Mouse (Mus musculus): ENCODE data around the gene Pappa.

Gene Pappa

DNA sequence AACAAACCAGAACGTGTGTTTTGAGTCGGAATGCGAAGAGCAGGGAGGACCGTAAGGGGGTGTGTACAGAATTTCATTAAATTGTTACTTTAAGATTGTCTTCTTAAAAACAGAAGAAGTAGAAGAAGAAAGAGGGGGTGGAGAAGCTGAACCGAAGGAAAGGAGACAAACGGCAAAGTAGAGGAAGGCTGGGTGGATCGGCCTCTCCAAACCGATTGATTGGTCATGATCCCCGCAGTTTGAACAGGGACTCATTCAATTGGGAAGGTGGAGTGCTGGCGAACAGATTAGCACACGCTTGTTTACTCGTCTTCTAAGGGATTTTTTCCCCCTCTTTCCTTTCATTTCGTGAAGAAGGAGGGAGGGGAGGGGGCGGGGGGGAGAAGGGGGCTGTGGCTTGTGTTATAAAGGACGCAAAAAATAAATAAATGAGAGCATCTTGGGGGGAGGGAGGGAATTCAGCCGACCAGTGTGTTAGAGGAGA lies at the start of gene Pappa:
Pappa (plus strand) TSS at position 434 of the 484 bp plus-strand sequence.
- no peak for DNase-seq

DNA sequence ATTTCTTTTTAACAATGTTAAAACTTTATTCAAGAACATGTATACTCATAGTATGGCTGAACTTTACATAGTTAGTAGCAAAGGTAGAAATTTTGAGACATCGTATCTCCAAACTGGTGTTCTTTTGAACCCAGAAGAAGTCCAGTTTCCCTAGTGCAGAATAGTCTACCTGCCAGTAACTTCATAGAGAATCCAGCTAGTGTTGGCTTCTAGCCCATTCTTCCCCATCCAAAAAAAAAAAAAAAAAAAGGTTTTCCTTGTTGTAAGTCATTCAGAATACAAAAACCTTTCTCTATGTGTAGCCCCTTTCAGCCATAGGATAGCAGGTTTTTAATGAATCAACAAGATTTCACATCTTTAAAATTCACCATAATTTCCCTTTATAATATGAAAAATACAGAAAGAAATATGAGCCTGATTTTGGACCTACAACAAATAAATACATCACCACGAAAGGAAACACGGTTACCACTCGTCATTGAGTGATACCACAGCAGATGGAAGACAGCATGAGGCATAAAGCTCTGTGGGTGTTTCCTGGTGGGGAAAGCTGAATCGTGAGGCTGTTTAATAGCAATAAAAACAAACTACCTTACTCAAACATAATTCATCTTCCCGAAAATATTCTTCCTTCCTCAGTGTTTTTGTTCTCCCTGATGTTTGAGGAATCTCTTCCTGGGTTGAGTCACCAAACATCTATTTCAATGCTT lies 45.9 kb upstream of the Pappa start:
- DNase-seq, result no peak

- DNase-seq, result no peak
Observed at GRCm38 (mm10) chr4:65086864-65087263, 37.1 kb upstream of the Pappa start.

GRCm38 (mm10) chr4:65087592-65087991 lies 36.4 kb upstream of the Pappa start:
- no peak for DNase-seq

DNA sequence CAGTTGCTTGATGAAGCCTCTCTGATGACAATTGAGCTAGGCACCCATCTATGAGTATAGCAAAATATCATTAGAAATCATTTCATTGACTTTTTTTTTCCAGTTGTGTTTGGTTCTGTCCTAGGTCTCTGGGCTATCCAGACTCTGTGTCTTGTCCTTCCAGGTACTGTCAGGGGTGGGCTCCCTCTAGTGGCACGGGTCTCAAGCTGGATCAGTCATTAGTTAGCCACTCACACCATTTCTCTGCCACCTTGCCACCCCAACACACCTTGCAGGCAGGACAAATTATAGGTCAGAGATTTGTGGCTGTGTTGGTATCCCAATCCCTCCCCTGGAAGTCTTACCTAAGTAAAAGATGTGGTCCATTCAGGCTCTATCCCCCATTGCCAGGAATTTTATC lies 31.8 kb upstream of the Pappa start:
- DNase-seq, result peak in 1 of 2 experiments; percentile 17

- no peak for DNase-seq
Observed at GRCm38 (mm10) chr4:65120329-65120728, 3.6 kb upstream of the Pappa start.

DNA sequence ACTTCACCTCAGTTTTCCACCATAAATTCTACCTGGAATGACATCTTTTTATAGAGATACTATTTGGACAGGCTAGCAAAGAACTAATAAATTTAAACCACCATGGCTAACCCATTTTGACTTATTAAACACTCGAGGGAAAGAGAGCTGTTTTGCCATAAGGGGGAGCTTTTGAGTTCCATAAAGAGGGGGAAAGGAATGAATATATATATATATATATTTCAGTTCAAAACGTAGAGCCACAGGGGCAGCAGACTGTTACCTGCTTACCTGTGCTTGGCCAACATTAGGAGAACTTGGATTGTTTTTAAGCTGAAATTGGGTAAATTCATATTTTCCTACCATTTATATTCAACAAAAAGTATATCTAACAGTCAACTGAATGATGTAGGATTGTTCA lies 1.1 kb upstream of the Pappa start:
- DNase-seq, result no peak

GRCm38 (mm10) chr4:65124369-65125151 lies 586 bp downstream of the Pappa start:
- DNase-seq, result peak in 1 of 2 experiments; percentile 39

- DNase-seq, result peak; percentile 48 to 50
Observed at GRCm38 (mm10) chr4:65125341-65126332, 1.7 kb downstream of the Pappa start.

- DNase-seq, result peak; percentile 33 to 62
Observed at GRCm38 (mm10) chr4:65126451-65127290, 2.7 kb downstream of the Pappa start.

DNA sequence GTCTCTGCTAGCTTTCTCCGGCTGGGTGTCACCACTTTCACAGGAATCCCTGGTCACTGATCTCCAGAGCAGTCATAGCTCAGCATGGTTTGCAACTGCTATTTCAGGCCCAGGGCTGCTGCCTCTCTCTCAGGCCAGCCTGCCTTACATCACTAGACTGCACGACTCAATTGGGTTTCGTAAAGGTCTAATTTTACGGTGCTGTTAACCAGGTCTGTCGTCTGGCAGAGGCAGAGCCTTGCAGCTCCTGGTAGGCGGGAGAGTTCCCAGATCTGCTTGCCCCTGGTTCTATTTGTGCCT lies 3.3 kb downstream of the Pappa start:
- DNase-seq, result peak; percentile 22 to 36

GRCm38 (mm10) chr4:65132657-65133056 lies 8.7 kb downstream of the Pappa start:
- DNase-seq, result no peak

DNA sequence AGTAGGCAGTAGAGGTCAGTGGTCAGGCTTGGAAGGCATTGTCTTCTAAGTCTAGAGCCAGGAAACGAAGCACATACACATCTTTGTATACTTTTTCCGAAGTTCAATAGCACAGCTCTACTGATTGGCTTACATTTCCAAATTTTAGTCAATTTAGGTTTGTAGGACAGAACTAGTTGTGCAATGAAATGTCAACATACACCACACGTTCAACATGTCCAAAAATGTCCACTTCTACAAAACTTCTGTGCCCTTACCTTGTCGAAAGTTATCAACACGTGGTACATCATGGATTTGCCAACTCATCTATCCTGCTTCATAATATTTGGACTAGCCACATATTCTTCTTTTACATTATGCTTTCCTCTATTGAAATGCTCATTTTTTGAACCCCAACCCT lies 10.4 kb downstream of the Pappa start:
- DNase-seq, result no peak

GRCm38 (mm10) chr4:65135109-65135508 lies 11.1 kb downstream of the Pappa start:
- no peak for DNase-seq

GRCm38 (mm10) chr4:65136541-65136940 lies 12.6 kb downstream of the Pappa start:
- DNase-seq, result no peak

DNA sequence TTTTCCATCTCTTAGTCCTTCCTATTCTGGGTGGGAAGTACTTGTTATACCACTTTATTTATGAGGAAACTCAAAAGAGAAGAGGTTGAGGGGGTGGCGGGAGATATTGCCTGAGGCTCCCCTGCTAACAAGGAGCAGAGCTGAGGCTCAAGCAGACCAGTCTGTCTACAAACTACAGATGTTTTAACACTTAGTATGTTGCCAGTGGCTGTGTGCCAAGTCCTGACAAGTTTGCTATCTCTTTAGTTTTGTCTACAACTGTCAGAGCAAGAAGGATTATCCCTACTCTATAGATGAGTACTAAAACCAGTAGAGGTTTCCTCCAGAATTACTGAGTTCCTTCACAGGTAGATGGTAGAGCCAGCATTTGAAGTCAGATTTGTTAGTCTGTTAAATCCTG lies 23.0 kb downstream of the Pappa start:
- no peak for DNase-seq

DNA sequence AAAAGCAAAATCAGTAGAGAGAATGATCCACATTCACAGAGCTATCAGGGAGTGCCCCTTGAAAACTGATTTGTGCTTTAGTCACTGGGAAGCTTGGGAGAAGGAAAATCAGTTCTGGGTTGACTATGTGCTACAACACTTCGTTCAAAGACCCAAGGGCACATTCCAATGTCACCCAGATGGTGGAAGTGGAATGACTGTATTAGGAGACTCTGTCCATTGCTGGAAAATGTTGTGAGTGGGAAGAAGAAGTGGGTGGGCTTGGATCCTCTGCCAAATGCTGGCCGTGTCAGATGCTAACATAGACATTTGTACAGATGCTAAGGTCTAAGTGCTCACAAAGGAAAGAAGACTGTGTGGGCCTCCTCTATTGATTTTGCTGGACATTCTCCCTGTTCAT lies 29.6 kb downstream of the Pappa start:
- DNase-seq, result no peak

DNA sequence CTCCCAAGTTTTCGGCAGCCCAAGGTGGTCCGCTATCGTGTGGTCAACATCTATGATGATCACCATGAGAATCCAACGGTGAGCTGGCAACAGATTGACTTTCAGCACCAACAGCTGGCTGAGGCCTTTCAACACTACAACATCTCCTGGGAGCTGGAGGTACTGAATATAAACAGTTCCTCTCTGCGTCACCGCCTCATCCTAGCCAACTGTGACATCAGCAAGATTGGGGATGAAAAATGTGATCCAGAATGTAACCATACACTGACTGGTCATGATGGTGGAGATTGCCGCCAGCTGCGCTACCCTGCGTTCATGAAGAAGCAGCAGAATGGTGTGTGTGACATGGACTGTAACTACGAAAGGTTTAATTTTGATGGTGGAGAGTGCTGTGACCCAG lies 32.3 kb downstream of the Pappa start:
- no peak for DNase-seq

GRCm38 (mm10) chr4:65158651-65159050 lies 34.7 kb downstream of the Pappa start:
- DNase-seq, result no peak

- peak in 1 of 2 experiments; percentile 23 for DNase-seq
Observed at GRCm38 (mm10) chr4:65159481-65159880, 35.5 kb downstream of the Pappa start.

- DNase-seq, result no peak
Observed at GRCm38 (mm10) chr4:65163698-65164097, 39.7 kb downstream of the Pappa start.

GRCm38 (mm10) chr4:65166288-65166835 lies 42.4 kb downstream of the Pappa start:
- no peak for DNase-seq
